Mouse (Mus musculus): ENCODE measurements at regions not wholly inside any gene's neighbourhood (a gene's known extent, or its start where the extent isn't known, plus 50 kb on each side); places are given as distances from the start of the nearest gene placed in this dataset.

DNA sequence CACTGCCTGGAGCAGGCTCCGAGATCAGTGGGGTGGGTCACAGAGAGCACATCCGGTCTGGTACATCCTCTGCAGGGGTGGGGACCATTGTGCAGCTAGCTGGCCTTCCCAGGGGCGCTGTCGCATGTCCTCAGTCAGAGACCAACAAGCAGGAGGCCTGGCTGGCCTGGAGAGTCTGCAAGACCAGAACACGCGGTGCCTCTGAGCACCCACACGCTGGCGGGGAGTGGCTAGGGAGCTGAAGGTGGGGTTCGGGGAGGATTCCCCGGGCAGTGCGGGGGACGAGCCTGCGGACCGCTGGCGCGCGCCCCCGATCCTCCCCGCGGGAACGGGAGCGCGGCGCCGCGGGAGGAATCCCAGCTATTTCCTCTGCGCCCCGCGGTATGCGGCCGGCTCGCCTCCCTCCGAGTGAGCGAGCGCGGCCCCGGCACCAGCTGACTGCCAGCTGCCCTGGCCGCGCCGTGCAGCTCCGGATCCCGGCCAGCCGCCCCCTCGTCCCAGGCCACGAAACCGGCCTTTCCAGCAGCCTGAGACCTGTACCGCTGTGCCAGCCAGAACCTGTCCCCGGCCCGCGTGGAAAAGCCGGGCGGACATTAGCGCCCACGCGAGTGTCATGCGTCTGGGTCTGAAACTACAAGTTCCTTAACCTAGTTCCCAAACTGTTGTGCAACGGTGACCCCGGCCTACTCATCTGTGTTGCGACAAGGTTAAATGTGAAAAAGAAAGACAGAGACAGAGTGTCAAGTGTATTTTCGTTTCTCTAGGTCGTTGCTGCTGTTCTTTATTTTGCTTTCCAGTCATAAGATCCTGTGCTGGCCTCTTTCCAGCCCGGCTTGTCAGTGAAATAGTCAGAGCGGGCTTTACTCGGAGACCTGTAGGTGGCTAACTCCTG lies 61.2 kb downstream of the Pkdcc start:
- DNase-seq (ENCODE audit: low spot score), result peak; percentile 87

DNA sequence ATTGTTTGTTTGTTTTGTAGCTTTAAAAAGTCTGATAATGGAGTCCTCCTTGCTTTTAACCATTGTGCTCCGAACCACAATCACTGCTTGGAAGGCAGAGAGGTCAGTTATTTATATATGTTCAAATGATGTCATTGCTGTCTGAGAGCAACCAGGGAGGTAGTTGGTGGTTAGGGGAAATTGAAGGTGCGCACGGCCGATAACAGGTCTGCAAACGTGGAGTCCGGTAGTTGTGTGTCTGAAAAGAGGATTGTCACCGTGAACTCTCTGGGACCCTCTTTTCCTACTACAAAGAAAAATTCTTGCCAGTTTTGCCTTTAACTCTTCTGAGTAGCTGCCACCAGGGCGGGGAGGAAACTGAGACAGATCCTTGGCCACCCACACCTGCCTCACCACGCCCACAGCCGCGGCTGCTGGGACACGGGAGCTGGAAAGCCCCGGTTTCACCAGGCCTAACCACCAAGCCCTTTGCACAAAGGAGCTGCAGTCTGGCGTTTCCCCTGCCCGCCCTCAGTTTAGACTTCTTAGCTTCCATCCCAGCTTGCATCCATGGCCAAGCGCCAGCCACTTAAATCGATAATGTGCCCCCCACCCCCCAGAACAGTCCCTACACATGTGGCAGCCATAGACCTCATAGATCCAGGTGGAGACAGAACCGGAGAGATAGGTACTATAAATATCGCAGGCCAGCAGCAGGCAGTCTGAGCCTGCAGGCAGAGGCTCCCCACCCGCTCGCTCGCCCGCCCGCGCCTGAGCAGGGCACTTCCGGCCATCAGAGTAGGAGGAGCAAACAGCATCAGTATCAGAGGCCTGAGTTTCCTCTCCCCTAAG lies 62.2 kb downstream of the Pkdcc start:
- DNase-seq (ENCODE audit: low spot score), result no peak

DNA sequence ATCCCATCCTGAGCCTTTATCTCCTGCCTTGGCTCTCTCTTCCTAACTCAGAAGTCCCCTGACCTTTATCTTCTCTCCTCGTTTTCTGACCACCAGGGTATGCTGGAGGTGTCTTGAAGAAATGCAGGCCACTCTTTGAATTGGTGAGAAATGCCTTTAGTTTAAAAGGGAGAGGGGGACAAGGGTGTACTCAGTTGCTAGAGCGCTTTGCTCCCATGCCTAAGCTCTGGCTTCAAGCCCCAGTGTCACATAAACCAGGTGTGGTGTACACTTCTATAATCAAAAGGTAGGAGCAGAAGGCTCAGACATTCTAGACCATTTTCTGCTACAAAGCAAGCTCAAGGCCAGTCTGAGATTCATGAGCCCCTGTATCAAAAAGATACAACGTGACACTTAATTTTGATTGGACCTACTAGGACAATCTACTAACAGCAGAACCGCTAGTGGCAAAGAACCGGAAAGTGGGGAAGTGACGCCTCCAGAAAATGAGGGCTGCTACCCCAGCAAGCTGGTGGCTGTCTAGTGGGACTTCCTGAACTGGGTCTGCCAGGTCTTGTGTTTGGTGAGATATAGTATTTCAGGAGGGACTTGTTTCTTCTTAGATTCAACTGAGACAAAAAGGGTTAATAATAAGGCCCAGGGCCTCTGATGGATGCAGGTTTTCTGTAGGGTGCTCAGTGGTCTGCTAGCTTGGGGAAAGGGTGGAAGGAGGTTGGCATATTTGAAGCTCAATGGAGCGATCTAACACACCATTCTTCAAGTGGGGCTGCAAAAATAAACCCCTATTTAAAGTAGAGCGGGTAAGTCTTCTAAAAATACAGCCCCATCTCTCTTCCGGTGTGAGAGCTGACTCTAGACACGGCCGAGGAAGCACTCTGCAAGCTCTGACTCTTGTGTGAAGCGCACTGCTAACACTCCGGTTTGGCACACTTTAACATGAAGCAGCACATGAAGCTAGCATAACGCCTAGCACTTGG lies 63.1 kb downstream of the Pkdcc start:
- DNase-seq (ENCODE audit: low spot score), result no peak

DNA sequence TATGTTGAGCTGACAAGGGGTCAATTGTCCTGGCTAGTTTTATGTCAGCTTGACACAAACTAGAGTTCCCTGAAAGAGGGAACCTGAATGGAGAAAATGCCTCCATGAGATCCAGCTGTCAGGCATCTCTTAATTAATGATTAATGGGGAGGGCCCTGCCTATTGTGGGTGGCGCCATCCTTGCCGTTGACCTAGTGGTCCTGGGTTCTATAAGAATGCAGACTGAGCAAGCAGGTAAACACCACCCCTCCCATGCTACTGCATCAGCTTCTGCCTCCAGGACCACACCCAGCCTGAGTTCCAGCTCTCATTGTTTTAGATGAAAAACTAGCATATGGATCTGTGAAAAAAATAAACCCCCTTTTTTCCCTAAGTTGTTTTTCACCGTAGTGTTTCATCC lies 67.4 kb upstream of the Eml4 start:
- no peak for DNase-seq (ENCODE audit: low spot score)

DNA sequence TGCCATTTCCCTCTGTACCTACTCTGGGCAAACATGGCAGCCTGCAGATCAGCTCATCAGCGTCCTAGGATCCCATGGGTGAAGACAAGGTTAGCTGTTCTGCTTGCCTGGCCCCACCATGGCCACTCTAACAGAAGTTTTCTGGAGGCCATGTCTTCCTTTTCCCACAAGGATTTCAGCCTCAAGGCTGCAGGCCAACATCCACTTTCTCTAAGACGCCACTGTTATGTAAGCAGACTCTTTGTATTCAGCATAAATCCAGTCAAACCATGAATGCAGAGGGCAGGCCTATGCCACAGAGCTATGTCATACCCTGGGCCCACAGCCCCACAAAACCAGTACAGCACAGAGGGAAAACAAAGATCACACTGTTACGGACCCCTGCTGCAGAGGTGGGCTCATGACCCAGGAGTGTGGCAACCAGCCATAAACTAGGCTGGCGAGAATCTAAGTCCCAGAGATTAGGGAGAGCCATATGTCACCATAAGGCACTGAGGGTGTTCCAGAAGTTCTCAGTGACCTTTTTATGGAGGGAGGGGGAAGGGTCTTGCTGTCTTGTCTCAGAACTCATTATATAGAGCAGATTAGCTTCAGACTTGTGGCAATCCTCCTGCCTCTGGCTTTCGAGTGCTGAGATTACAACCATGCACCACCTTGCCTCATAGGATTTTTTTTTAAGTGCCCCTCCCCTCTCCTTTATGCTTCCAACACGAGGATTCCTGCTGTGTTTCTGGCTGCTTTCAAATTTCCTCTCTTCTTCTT lies 63.2 kb upstream of the Eml4 start:
- DNase-seq (ENCODE audit: low spot score), result peak; percentile 26

DNA sequence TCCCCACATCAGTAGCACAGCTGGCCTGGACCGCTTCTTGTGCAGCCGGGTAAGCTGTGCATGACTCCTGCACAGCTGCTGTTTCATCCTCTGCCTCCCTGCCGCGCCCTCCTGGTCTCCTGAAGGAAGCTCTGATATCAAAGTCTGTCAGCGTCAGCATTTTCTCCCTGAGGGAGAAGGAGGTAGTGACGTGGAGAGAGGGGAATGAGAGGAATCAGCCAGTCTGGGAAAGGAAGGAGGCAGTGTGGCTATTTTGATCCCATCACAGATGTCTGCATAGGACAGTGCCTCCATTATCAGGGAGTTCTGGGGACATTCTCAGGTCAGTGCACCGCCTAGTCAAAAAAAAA lies 62.6 kb upstream of the Eml4 start:
- DNase-seq (ENCODE audit: low spot score), result no peak

DNA sequence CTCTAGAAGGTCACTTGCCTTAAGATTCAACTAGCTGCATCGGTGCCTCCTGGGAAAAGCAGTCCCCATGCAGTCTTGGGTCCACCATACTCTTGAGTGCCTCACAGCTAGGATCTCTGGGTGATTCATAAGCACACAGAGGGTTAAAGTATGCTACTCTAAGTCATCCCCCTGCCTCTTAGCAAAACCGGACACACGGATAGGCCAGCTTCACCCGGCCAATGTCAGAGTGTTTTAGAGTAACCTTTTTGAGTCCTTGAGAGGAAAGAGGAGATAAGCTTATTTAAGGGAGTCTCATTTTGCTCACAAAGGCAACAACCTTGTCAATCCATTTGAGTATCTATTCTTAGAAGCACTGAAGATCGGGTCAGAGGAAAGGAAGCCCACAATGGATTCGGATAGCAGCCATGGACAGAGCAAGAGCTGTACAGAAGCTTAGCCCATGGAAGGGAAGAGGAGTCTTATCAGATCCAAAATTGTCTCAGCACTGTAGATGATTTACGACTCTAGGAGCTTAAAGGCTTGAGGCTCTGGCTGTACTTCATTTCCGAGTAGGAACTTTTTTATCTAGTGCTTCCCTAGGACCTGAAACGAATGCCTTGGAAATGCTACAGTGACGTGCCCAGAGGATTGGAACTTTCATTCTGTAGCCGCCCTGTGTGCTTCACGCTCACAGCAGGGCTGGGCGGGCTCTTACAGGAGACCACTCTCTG lies 55.0 kb upstream of the Eml4 start:
- no peak for DNase-seq (ENCODE audit: low spot score)

DNA sequence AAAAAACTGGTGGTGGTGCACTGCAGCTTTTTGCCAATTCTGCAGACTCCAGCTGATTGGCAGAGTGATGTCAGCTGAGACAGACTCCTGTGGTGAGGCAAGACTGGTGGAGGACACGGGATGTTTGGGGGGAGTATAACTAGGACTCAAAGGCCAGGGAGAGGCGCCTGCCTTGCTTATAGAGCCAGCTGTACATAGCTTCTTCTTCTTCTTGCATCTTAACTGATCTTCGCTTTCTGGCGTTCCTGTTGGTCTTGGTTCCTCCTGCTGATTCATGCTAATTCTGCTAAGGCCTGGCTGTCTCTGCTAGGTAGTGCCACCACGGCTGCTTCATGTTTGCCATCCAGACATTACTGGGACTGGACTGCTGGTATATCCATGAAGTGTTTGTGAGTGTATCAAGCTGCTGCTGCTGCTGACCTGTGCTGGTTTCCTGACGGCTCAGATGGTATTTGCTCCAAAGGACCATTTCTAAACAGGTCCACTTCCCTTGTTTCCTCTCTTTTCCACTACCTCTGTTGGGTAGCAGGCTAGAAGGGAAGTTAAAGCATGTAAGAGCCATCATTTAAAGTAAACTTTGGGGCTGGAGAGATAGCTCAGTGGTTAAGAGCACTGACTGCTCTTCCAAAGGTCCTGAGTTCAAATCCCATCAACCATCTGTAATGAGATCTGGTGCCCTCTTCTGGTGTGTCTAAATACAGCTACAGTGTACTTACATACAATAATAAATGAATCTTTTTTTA lies 53.2 kb upstream of the Eml4 start:
- no peak for DNase-seq (ENCODE audit: low spot score)
